Mouse (Mus musculus) limb, embryonic 14.5 days (tissue): ENCODE data around the gene Lrrn2. TPM values are rescaled to one million over a fixed set of nuclear protein-coding genes. Genes with fewer than 3 reads are reported as not detected.

ENCODE experiments used
- ATAC-seq: fragments of 200-750 bp; cut with Nextera tagmentation; 2 replicates; pipeline ENCODE4 v1.8.0; 2017; ENCODE audit warnings: low read depth, moderate number of reproducible peaks, moderate TSS enrichment; ENCODE audit not compliant: low FRiP score
- DNase-seq: peaks from one replicate; pipeline ENCODE4 v3.0.0-alpha.2; 2015; ENCODE audit warnings: low spot score
- H3K27ac ChIP-seq: fragments of 300-500 bp; sonication (generic); replicated peaks from 2 replicates; pipeline ENCODE4 v1.5.1; 2014; ENCODE audit warnings: low read depth, mild to moderate bottlenecking, low read length, moderate library complexity, mixed read lengths
- H3K27me3 ChIP-seq: fragments of 300-500 bp; sonication (generic); 2 replicates; pipeline ENCODE4 v1.6.1; 2014; ENCODE audit warnings: low read length, mixed read lengths; ENCODE audit not compliant: control insufficient read depth, insufficient read depth
- H3K36me3 ChIP-seq: fragments of 300-500 bp; sonication (generic); 2 replicates; pipeline ENCODE4 v1.6.1; 2014; ENCODE audit warnings: mild to moderate bottlenecking, low read length, moderate library complexity, mixed read lengths; ENCODE audit not compliant: control insufficient read depth, insufficient read depth
- H3K4me1 ChIP-seq: fragments of 300-500 bp; sonication (generic); 2 replicates; pipeline ENCODE4 v1.6.1; 2014; ENCODE audit warnings: antibody characterized with exemption, low read length, mixed read lengths; ENCODE audit not compliant: control insufficient read depth, insufficient read depth
- H3K4me2 ChIP-seq: fragments of 300-500 bp; sonication (generic); replicated peaks from 2 replicates; pipeline ENCODE4 v1.6.1; 2014; ENCODE audit warnings: low read depth, mild to moderate bottlenecking, low read length, moderate library complexity; ENCODE audit not compliant: severe bottlenecking
- H3K4me3 ChIP-seq: fragments of 300-500 bp; sonication (generic); replicated peaks from 2 replicates; pipeline ENCODE4 v1.5.1; 2014; ENCODE audit warnings: low read length
- H3K9ac ChIP-seq: fragments of 300-500 bp; sonication (generic); 2 replicates; pipeline ENCODE4 v1.6.1; 2014; ENCODE audit warnings: mild to moderate bottlenecking, low read depth, low read length, moderate library complexity; ENCODE audit not compliant: severe bottlenecking
- H3K9me3 ChIP-seq: fragments of 300-500 bp; sonication (generic); 2 replicates; pipeline ENCODE4 v1.6.1; 2016; ENCODE audit warnings: low read length; ENCODE audit not compliant: control insufficient read depth
- POLR2A ChIP-seq: fragments of 200-500 bp; IDR thresholded peaks from 2 replicates; pipeline ENCODE4 v1.8.0; 2012; ENCODE audit warnings: inconsistent platforms, mild to moderate bottlenecking, moderate library complexity, borderline replicate concordance; ENCODE audit not compliant: insufficient read depth, insufficient read length; ENCODE audit errors: extremely low read depth
- WGBS: fragments of 180-500 bp; shearing (Covaris S2); extraction: QIAGEN DNeasy Blood & Tissue Kit; methylation state at CpG from one replicate; pipeline ENCODE4 v1.1.7; 2014; 5-methylcytosine and 5-hydroxymethylcytosine counted together
- polyA plus RNA-seq, 2 experiments: library from polyadenylated mRNA; depleted of rRNA in 1 of 2; stranded (reverse) in 1 of 2; unstranded in 1 of 2; fragments of >200 nt; fragmentation: Nextera tagmentation in 1 of 2; extraction: Ambion mirVana in 1 of 2; gene quantifications; 2 replicates each; pipeline versions ENCODE4 v1.2.1 to v1.2.3; 2012 to 2014

The Lrrn2 gene
- polyA plus RNA-seq, 2 experiments = 5.6 to 7.0 TPM

GRCm38 (mm10) chr1:132838371-132838770, 41.7 kb upstream of the Lrrn2 start:
- Histone ChIP-seq H3K4me2 (no peak overlapping the region), H3K4me3 (no peak overlapping the region), H3K27ac (no peak overlapping the region), H3K9ac (no peak overlapping the region), H3K36me3 (no peaks in the 10 kb centered on the region), H3K4me1 (no peaks in the 10 kb centered on the region), H3K9me3 (no peaks in the 10 kb centered on the region), H3K27me3 (peaks cover 3% of the 10 kb centered on the region; the same call in 1 of the 2 replicates)
- TF ChIP-seq POLR2A = no peak
- DNase-seq (no peak), ATAC-seq (no peak)
- 42% methylated on average over 1 of the region's 1 CpGs for WGBS

GRCm38 (mm10) chr1:132843612-132844011, 36.5 kb upstream of the Lrrn2 start:
- no peaks in the 10 kb centered on the region for H3K27me3 ChIP-seq
- DNase-seq (no peak), ATAC-seq (no peak)
- no peaks in the 10 kb centered on the region for H3K36me3 ChIP-seq
- no peak overlapping the region for H3K27ac ChIP-seq
- H3K4me1 ChIP-seq = peaks cover 4% of the 10 kb centered on the region
- no peak overlapping the region for H3K9ac ChIP-seq
- TF ChIP-seq POLR2A = no peak
- no peak overlapping the region for H3K4me2 ChIP-seq
- H3K9me3 ChIP-seq = peaks cover 1% of the 10 kb centered on the region; the same call in 1 of the 2 replicates
- H3K4me3 ChIP-seq = no peak overlapping the region
- 81% methylated on average over 10 of the region's 10 CpGs for WGBS

DNA sequence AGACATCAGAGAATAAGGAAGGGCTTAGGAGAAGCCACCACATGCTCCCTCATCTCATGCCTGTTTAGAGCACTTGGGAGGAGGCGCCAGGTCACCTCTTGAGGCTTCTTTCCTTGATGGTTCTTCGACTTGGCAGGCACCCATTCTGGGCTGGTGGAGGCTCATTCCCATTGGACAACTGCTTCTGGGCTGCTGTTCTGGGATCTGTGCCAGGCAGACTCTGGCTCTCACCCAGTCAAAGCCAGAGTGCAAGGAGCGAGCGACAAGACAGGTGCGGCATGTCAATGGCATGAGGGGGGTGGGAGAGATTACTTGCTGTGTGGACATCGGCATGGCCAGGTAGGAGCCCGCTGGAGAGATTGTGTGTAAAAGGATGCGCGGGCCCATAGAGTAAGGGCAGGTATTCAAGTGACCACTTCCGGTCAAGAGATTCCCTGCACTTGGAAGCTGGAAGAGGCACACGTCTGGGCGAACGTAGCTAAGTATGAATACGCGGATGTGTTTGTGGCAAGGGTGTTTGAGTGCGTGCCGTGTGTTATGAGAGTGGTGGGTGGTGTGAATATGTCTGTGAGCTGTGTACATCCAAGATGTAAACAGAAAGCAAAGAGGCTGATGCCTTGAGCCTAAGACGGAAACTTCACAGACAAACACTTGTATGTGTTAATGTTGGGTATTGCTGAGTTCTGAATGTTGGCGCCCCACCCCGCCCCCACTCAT, 35.8 kb upstream of the Lrrn2 start:
- Histone ChIP-seq H3K4me2 (no peak overlapping the region), H3K4me3 (no peak overlapping the region), H3K9ac (no peak overlapping the region), H3K9me3 (peaks cover 7% of the 10 kb centered on the region; the same call in 1 of the 2 replicates), H3K27me3 (no peaks in the 10 kb centered on the region), H3K36me3 (no peaks in the 10 kb centered on the region), H3K4me1 (peaks cover 4% of the 10 kb centered on the region), H3K27ac (no peak overlapping the region)
- ATAC-seq = no peak
- TF ChIP-seq POLR2A = no peak
- DNase-seq = peak; percentile 45
- 89% methylated on average over 20 of the region's 20 CpGs for WGBS

- DNase-seq = no peak
- ATAC-seq = no peak
- TF ChIP-seq POLR2A = no peak
- Histone ChIP-seq H3K4me1 (peaks cover 4% of the 10 kb centered on the region), H3K4me2 (no peak overlapping the region), H3K27ac (no peak overlapping the region), H3K9ac (no peak overlapping the region), H3K27me3 (no peaks in the 10 kb centered on the region), H3K4me3 (no peak overlapping the region), H3K9me3 (peaks cover 7% of the 10 kb centered on the region; the same call in 1 of the 2 replicates), H3K36me3 (no peaks in the 10 kb centered on the region)
- WGBS = 82% methylated on average over 8 of the region's 8 CpGs
These were observed 34.3 kb upstream of the Lrrn2 start for GRCm38 (mm10) chr1:132845766-132846165.

DNA sequence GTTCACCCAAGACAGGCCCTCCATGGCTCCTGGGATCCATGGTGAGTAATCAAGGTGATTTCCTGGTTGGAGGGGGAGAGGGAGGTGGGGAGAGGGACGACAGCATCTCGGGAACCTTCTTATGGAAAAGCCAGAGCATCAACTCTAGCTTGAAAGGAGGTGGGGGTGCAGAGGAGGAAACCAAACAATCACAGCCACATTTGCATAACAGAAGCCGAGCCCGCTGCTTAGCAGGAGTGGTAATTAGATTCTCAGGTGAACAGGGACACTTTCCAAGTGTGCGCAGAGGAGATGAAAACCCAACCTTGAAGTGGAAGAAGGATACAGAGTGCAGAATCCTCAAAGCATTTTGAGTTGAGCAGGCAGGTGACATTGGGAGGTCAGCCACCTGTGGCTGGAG, 29.3 kb upstream of the Lrrn2 start:
- TF ChIP-seq POLR2A = no peak

More for the DNA sequence above, 29.3 kb upstream of the Lrrn2 start:
- Histone ChIP-seq H3K27ac (no peak overlapping the region), H3K27me3 (no peaks in the 10 kb centered on the region), H3K36me3 (no peaks in the 10 kb centered on the region), H3K4me1 (no peaks in the 10 kb centered on the region), H3K4me2 (no peak overlapping the region), H3K9me3 (peaks cover 7% of the 10 kb centered on the region; the same call in 1 of the 2 replicates), H3K9ac (no peak overlapping the region), H3K4me3 (no peak overlapping the region)
- DNase-seq (no peak), ATAC-seq (no peak)
- 45% methylated on average over 5 of the region's 5 CpGs for WGBS
